Mouse (Mus musculus) heart, embryonic 15.5 days (tissue): Measurements from ENCODE around the gene Mgat3. TPM values are rescaled to one million over a fixed set of nuclear protein-coding genes. Genes with fewer than 3 reads are reported as not detected.

Experiments used
- ATAC-seq: fragments of 200-750 bp; cut with Nextera tagmentation; replicated peaks from 2 replicates; pipeline ENCODE4 v1.8.0; 2017; ENCODE audit warnings: low read depth, moderate TSS enrichment; ENCODE audit not compliant: insufficient number of reproducible peaks, insufficient read depth, low FRiP score
- H3K27ac ChIP-seq: fragments of 300-500 bp; sonication (generic); 2 replicates; pipeline ENCODE4 v1.5.1; 2015; ENCODE audit warnings: mild to moderate bottlenecking, inconsistent platforms
- H3K27me3 ChIP-seq: fragments of 300-500 bp; sonication (generic); 2 replicates; pipeline ENCODE4 v1.6.1; 2015; ENCODE audit warnings: inconsistent platforms
- H3K36me3 ChIP-seq: fragments of 300-500 bp; sonication (generic); 2 replicates; pipeline ENCODE4 v1.6.1; 2015; ENCODE audit warnings: mild to moderate bottlenecking, inconsistent platforms
- H3K4me1 ChIP-seq: fragments of 300-500 bp; sonication (generic); replicated peaks from 2 replicates; pipeline ENCODE4 v1.6.1; 2015; ENCODE audit warnings: inconsistent platforms
- H3K4me2 ChIP-seq: fragments of 300-500 bp; sonication (generic); 2 replicates; pipeline ENCODE4 v1.6.1; 2015; ENCODE audit warnings: inconsistent platforms, mild to moderate bottlenecking, moderate library complexity
- H3K4me3 ChIP-seq: fragments of 300-500 bp; sonication (generic); 2 replicates; pipeline ENCODE4 v1.5.1; 2015; ENCODE audit warnings: mild to moderate bottlenecking, inconsistent platforms
- H3K9ac ChIP-seq: fragments of 300-500 bp; sonication (generic); 2 replicates; pipeline ENCODE4 v1.6.1; 2015; ENCODE audit warnings: mild to moderate bottlenecking, inconsistent platforms
- H3K9me3 ChIP-seq: fragments of 300-500 bp; sonication (generic); replicated peaks from 2 replicates; pipeline ENCODE4 v1.6.1; 2016; ENCODE audit warnings: inconsistent platforms
- WGBS: fragments of 180-500 bp; shearing (Covaris S2); methylation state at CpG from one replicate; pipeline ENCODE4 v1.1.7; 2015; ENCODE audit warnings: mixed read lengths; 5-methylcytosine and 5-hydroxymethylcytosine counted together
- polyA plus RNA-seq: library from polyadenylated mRNA; unstranded; fragments of >200 nt; fragmentation: Nextera tagmentation; extraction: Ambion mirVana; gene quantifications from 2 replicates; pipeline ENCODE4 v1.2.1, GENCODE M21; 2015

Mgat3 gene
- polyA plus RNA-seq, 1 experiment from 2014 or later, result 0.93 TPM

DNA sequence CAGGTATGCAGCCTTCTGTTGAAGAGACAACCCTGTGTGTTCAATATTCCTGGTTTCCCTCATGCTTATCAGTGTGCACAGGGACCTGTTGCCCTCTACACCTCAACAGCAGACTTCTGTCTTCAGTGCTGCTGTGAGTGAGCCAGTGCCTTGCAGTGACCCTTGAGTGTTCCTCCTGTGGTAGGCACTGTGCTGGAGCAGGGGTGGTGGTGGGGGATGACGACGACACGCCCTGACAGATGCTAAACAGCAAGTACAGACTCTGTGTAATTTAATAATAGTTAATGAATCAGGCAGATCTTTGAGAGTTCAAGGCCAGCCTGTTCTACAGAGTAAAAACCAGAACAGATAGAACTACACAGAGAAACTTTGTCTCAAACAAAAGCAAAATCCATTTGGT is 36.9 kb upstream of the Mgat3 start:
- Histone ChIP-seq H3K27me3 (no peaks in the 10 kb centered on the region), H3K4me3 (no peak overlapping the region), H3K9ac (no peak overlapping the region), H3K36me3 (peaks cover 4% of the 10 kb centered on the region), H3K4me1 (peaks cover 60% of the 10 kb centered on the region), H3K9me3 (no peaks in the 10 kb centered on the region), H3K27ac (peak overlapping the region; percentile 100), H3K4me2 (no peak overlapping the region)
- 90% methylated on average over 3 of the region's 3 CpGs for WGBS
- no peak for ATAC-seq

DNA sequence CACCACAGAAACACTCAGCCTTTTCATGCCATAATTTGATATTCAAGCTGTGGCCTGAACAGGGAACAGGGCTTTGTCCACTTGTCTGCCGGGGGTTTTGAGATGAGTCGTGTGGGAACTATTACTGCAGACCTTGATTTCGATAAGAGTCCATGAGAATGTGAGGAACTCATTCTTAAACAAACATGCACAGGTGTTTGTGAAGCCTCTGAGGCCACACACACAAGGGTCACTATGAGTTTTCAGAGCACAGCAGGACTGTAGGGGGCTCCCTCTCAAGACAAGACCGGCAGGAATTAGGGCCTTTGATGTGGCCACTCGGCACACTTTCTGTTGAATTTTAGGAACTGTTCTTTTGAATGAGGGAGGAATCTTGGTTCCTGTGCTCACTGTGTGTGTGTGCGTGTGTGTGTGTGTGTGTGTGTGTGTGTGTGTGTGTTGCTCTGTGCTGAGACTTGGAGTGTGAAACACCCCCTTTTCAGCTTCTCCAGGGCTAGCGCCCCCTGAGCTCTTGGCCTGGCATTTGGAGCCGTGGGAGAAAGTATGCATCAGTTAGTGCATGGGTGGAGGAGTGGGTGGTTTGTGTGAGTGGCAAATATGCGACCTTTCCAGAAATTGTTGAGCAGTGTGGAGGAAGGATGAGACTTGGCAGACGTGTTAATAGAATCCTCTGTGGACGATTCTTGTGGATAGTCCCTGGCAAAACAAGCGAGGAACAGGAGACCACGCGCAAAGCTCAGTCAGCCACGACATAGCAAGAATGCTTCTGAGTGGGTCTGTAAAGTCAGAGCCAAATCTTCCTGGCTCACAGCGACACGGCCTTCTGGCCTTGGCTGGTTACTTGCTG is 35.4 kb upstream of the Mgat3 start:
- peak overlapping the region; percentile 55 for H3K27ac ChIP-seq
- H3K36me3 ChIP-seq, result peaks cover 10% of the 10 kb centered on the region
- H3K4me1 ChIP-seq, result peaks cover 56% of the 10 kb centered on the region
- H3K9ac ChIP-seq, result no peak overlapping the region
- H3K27me3 ChIP-seq, result no peaks in the 10 kb centered on the region
- WGBS, result 49% methylated on average over 17 of the region's 17 CpGs
- ATAC-seq, result no peak
- H3K9me3 ChIP-seq, result no peaks in the 10 kb centered on the region
- no peak overlapping the region for H3K4me2 ChIP-seq
- no peak overlapping the region for H3K4me3 ChIP-seq

DNA sequence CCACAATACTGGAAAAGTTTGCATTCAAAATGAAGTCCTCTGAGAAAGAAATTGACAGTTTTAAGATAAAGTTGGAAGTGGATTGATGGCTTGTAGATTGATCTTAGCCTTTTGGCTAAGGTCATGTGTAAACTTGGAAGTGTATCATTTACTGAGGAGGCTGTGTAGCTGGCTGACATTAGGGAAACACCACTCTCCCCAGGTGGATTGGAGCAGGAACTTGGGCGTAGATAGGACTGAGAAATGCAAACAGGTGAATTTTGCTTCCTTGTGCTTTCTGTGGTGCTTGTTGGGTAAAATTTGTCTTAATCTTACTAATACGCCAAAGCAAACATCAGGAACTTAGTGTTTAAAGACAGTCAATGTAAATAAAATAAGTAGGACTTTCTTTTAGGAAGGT is 33.2 kb upstream of the Mgat3 start:
- no peaks in the 10 kb centered on the region for H3K9me3 ChIP-seq
- H3K9ac ChIP-seq, result no peak overlapping the region
- no peak for ATAC-seq
- no peak overlapping the region for H3K27ac ChIP-seq
- H3K27me3 ChIP-seq, result no peaks in the 10 kb centered on the region
- H3K4me3 ChIP-seq, result no peak overlapping the region
- no peak overlapping the region for H3K4me2 ChIP-seq
- H3K4me1 ChIP-seq, result peaks cover 42% of the 10 kb centered on the region
- 93% methylated on average over 2 of the region's 2 CpGs for WGBS
- H3K36me3 ChIP-seq, result peaks cover 10% of the 10 kb centered on the region

DNA sequence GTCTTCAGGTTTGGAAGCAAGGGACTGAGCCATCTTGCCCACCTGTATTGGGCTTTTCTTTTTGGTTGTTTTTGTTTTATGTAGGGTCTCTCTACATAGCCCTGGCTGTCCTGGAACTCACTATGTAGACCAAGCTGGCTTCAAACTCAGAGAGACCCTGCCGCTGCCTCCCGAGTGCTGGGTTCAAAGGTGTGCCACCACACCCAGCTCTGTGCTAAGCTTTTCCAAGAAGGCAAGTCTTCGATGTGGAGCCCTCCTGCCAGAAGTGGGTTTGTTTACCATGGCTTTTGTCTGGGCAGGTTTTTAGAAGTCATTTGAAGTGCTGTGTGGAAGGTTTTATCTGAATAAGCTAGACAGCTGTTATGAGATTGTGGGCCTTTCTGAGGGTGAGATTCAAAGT is 32.6 kb upstream of the Mgat3 start:
- H3K4me1 ChIP-seq, result peaks cover 43% of the 10 kb centered on the region
- 84% methylated on average over 3 of the region's 3 CpGs for WGBS
- H3K36me3 ChIP-seq, result peaks cover 10% of the 10 kb centered on the region
- no peak overlapping the region for H3K4me2 ChIP-seq
- H3K9ac ChIP-seq, result no peak overlapping the region
- no peaks in the 10 kb centered on the region for H3K9me3 ChIP-seq
- H3K27me3 ChIP-seq, result no peaks in the 10 kb centered on the region
- no peak overlapping the region for H3K4me3 ChIP-seq
- H3K27ac ChIP-seq, result no peak overlapping the region
- no peak for ATAC-seq

DNA sequence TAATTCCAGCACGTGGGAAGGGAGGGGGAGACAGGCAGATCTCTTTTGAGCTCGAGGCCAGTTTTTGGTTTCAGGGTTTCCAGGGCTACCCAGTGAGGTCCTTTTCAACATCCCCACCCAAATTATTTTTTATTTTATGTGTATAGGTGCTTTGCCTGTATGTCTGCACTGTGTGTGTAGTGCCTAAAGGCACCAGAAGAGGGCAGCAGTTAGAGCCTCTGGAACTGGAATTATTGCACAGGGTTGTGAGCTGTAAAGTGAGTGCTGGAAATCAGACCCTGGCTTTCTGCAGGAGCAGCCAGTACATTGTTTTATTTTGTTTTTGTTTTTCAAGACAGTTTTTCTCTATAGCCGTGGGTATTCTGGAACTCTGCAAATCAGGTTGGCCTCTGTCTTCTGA is 31.4 kb upstream of the Mgat3 start:
- H3K36me3 ChIP-seq, result peaks cover 10% of the 10 kb centered on the region
- WGBS, result 92% methylated on average over 3 of the region's 3 CpGs
- H3K4me3 ChIP-seq, result no peak overlapping the region

DNA sequence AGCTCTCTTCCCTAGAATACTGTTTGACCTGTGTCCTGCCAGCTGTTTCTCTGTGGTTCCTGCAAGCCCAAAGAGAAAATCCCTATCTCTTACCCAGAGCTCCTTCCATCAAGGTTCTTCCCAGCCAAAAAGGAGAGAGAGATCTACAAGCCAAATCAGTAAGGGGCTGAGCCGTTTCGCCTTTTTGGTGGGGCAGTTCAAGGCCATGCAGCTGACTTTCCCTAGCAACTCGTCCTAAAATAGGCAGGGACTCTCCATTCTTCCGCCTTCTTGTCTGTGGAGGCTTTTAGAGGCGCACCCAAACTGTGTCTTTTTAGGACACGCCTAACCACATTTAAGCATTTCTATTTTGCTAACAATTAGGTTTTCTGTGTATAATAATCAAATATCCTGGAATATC is 29.8 kb upstream of the Mgat3 start:
- Histone ChIP-seq H3K27ac (no peak overlapping the region), H3K9me3 (no peaks in the 10 kb centered on the region), H3K4me3 (no peak overlapping the region), H3K4me1 (peaks cover 43% of the 10 kb centered on the region), H3K27me3 (no peaks in the 10 kb centered on the region), H3K4me2 (no peak overlapping the region), H3K9ac (no peak overlapping the region), H3K36me3 (peaks cover 10% of the 10 kb centered on the region)
- 85% methylated on average over 6 of the region's 6 CpGs for WGBS
- no peak for ATAC-seq

More for the DNA sequence above, 31.4 kb upstream of the Mgat3 start:
- Histone ChIP-seq H3K4me1 (peaks cover 41% of the 10 kb centered on the region), H3K27me3 (no peaks in the 10 kb centered on the region), H3K9ac (no peak overlapping the region), H3K4me2 (no peak overlapping the region), H3K9me3 (no peaks in the 10 kb centered on the region), H3K27ac (no peak overlapping the region)
- no peak for ATAC-seq

DNA sequence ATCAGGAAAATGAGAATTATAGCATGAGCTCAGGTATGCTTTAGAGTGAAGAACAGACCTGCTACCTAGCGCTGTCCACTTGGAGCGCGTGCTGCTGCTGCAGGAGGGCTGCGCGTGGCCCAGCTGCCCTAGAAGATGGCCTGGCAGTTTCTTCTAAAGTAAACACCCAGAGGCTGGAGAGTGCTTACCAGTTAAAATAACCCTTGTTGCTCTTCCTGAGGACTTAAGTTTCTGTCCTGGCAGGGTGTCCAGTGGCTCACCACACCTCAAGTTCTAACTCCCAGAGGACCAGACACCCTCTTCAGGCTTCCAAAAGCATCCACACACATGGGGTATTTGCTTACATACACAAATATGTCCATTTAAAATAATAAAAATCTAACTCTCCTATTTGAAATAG is 28.1 kb upstream of the Mgat3 start:
- Histone ChIP-seq H3K9me3 (no peaks in the 10 kb centered on the region), H3K4me1 (peaks cover 36% of the 10 kb centered on the region), H3K36me3 (peaks cover 19% of the 10 kb centered on the region), H3K4me3 (no peak overlapping the region), H3K4me2 (no peak overlapping the region), H3K27ac (no peak overlapping the region), H3K27me3 (no peaks in the 10 kb centered on the region), H3K9ac (no peak overlapping the region)
- WGBS, result 87% methylated on average over 5 of the region's 5 CpGs
- no peak for ATAC-seq

DNA sequence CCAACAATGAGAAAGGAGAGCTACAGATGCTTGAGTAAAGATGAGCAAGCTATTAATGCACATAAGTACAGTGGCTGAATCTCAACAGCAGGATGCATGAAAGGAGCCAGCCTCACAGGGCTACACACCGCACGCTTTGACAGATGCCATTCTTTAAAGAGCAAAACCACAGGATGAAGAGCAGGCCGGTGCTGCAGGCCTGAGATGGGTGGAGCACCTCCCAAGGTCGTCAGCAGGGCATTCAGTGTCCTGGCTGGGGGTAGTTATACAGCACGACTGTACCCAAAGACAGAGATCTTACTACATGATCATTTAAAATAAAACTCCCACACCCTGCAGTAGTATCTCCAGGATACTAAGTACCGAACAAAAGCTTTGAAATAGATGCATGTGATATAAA is 27.4 kb upstream of the Mgat3 start:
- H3K9me3 ChIP-seq, result no peaks in the 10 kb centered on the region
- H3K4me1 ChIP-seq, result peaks cover 36% of the 10 kb centered on the region
- no peak for ATAC-seq
- peaks cover 24% of the 10 kb centered on the region for H3K36me3 ChIP-seq
- 33% methylated on average over 6 of the region's 6 CpGs for WGBS
- no peak overlapping the region for H3K27ac ChIP-seq
- H3K4me2 ChIP-seq, result no peak overlapping the region
- no peak overlapping the region for H3K4me3 ChIP-seq
- no peaks in the 10 kb centered on the region for H3K27me3 ChIP-seq
- H3K9ac ChIP-seq, result no peak overlapping the region

DNA sequence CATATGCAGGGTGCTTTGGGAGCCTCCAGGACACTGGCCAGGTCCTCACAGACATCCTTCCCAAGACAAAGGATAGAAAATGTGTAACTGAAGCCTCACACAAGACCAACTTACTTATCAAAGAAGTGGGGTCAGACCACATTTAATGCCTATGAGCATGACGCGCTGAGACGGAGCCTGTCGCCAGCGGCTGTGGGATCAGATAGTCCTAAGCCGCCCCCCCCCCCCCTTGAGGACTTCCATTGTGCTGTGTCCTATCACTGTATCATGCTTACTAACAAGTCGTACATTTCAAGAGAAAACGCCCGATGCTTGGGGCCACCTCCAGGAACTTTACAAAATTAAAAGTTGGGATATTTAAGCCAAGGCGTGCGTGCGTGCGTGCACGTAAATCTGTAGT is 26.4 kb upstream of the Mgat3 start:
- no peak for ATAC-seq
- 81% methylated on average over 14 of the region's 14 CpGs for WGBS
- peaks cover 36% of the 10 kb centered on the region for H3K4me1 ChIP-seq

DNA sequence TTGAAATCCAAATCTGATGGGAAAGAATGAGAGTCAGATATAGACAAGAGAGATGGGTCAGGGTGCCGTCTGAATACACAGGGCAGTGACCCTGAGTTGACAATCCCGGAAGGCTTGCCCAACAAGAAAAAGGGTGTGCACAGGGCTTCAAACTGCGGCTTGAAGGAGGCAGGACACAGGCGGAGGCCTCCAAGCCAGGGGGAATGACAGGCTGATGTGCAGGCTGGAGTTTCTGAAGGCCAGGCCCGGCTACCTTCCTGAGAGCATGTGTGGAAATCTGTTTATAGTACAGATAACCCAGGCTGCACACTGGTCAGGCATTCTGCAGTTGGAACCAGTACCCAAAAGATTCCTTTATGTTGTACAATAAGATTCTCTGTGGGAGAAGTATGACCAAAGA is 26.0 kb upstream of the Mgat3 start:
- Histone ChIP-seq H3K9ac (no peak overlapping the region), H3K27me3 (no peaks in the 10 kb centered on the region), H3K36me3 (peaks cover 22% of the 10 kb centered on the region; the same call in 1 of the 2 replicates), H3K4me2 (no peak overlapping the region), H3K27ac (0 out of 2 replicates have a peak overlapping the region, but pooled peaks have one; percentile 33), H3K9me3 (no peaks in the 10 kb centered on the region), H3K4me1 (peaks cover 36% of the 10 kb centered on the region), H3K4me3 (no peak overlapping the region)
- WGBS, result 55% methylated on average over 5 of the region's 5 CpGs
- ATAC-seq, result no peak

More for the DNA sequence above, 26.4 kb upstream of the Mgat3 start:
- peaks cover 24% of the 10 kb centered on the region for H3K36me3 ChIP-seq
- no peaks in the 10 kb centered on the region for H3K9me3 ChIP-seq
- H3K9ac ChIP-seq, result no peak overlapping the region
- no peaks in the 10 kb centered on the region for H3K27me3 ChIP-seq
- H3K4me3 ChIP-seq, result no peak overlapping the region
- no peak overlapping the region for H3K4me2 ChIP-seq
- no peak overlapping the region for H3K27ac ChIP-seq

DNA sequence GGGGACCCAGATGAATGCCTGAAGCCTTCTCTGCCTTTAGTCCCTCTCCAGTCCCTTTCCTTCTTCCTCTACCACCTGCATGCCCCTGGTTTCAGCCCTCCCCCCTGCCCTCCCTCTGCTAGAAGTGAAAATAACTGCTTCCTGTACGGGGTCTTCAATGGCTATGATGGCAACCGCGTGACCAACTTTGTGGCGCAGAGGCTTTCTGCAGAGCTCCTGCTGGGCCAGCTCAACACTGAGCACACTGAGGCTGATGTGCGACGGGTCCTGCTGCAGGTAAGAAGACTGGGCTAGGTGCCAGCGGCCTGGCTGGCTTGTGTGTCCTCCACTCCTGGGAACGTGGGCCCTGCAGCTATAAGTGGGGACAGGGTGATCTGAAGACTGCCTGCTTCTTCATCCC is 25.0 kb upstream of the Mgat3 start:
- no peak overlapping the region for H3K4me2 ChIP-seq
- H3K27ac ChIP-seq, result no peak overlapping the region
- H3K4me1 ChIP-seq, result peaks cover 38% of the 10 kb centered on the region
- H3K4me3 ChIP-seq, result no peak overlapping the region
- no peaks in the 10 kb centered on the region for H3K27me3 ChIP-seq
- peaks cover 22% of the 10 kb centered on the region; the same call in 1 of the 2 replicates for H3K36me3 ChIP-seq
- H3K9me3 ChIP-seq, result no peaks in the 10 kb centered on the region
- ATAC-seq, result no peak
- WGBS, result 76% methylated on average over 8 of the region's 8 CpGs
- H3K9ac ChIP-seq, result no peak overlapping the region

DNA sequence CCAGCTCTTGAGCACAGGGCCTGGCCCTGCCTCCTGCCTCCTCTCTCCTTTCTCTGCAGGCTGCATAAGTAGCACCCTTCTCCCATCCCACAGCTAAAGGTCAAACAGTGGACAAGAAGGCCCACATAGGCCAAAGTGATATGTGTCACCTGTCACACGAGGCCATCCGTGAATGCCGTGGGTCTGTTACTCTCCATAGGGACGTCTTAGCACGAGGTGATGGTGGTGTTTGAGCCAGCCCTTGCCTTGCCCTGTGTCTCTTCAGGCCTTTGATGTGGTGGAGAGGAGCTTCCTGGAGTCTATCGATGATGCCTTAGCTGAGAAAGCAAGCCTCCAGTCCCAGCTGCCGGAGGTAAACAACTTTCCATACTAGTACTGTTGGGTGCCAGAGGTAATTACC is 24.0 kb upstream of the Mgat3 start:
- WGBS, result 91% methylated on average over 7 of the region's 7 CpGs
- no peak overlapping the region for H3K9ac ChIP-seq
- H3K4me1 ChIP-seq, result peaks cover 38% of the 10 kb centered on the region
- H3K27me3 ChIP-seq, result no peaks in the 10 kb centered on the region
- peaks cover 30% of the 10 kb centered on the region for H3K36me3 ChIP-seq
- no peak overlapping the region for H3K4me2 ChIP-seq
- no peak overlapping the region for H3K4me3 ChIP-seq
- H3K27ac ChIP-seq, result peak overlapping the region; percentile 3; the same call in 1 of the 2 replicates
- no peaks in the 10 kb centered on the region for H3K9me3 ChIP-seq
- ATAC-seq, result no peak
